Mouse (Mus musculus) heart, postnatal 0 days (tissue): ENCODE measurements around the gene Mpzl2.
"Not testable (repeated sequence)": the region's sequence is repeated elsewhere in the genome, so short reads cannot be mapped to it uniquely, and the experiment has no call there.

ENCODE experiments used
- CTCF ChIP-seq: IDR thresholded peaks from 2 replicates; pipeline ENCODE4 v1.5.1; 2016; ENCODE audit warnings: antibody characterized with exemption, control low read depth, low read depth
- EP300 ChIP-seq: IDR thresholded peaks from 2 replicates; pipeline ENCODE4 v1.6.1; 2016; ENCODE audit warnings: antibody characterized with exemption, low read depth

GRCm38 (mm10) chr9:45037803-45038202, 1.8 kb upstream of the Mpzl2 start:
- not testable (repeated sequence) for TF ChIP-seq CTCF, EP300
